Mouse (Mus musculus): Measurements from ENCODE around the gene Spty2d1. TPM values are rescaled to one million over a fixed set of nuclear protein-coding genes. Genes with fewer than 3 reads are reported as not detected.

Spty2d1 gene
- 73.8 TPM for polyA plus RNA-seq (2014; fragmentation: Illumina TruSeq; extraction: RNeasy Lipid Tissue Mini Kit (QIAGEN cat#74804))

DNA sequence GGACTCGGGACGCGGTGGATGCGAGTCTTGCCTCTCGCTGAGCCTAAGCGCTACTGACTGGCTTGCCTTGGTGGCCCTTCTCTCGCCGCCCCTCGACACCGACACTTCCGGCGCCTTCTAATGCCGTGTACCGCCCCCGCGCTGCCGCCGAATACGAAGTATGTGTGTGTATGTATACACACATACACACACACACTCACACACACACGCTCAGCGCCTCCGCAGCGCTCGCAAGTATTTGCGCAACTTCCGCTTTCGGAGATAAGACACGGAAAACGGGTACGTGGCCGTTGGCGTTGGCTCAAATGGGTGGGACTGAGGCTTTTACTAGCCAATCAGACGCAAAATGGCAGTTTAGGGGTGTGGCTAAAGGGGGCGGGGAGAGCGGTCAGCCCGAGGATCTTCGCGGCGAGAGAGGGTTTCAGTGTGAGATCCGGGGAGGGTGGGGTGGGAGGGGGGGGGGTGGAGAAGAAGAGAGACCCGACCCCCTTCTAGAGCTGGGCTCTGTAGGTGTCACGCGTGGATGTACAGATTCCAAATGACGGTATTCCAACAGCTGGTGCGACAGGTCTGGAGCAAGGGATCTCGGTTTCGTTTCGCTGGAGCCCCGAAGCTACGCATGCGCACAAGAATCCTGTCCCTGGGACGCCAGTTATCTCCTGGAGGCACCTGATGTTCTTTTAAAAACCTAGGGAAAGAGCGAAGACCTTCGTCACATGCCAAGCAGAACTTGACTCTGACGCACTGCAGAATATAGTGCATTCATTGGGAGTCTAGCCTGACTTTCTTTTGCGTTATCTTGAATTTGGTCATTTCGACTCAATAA is at the start of gene Spty2d1:
Gene Spty2d1, minus strand, starts transcription at position 244 of the 826 bp plus-strand sequence.

GRCm38 (mm10) chr7:47050366-47050765 is 42.2 kb upstream of the Spty2d1 start, which contains the start of gene Tmem86a:
Gene Tmem86a, plus strand, starts transcription at chr7:47050601.

GRCm38 (mm10) chr7:46983280-46983679 is 24.9 kb downstream of the Spty2d1 start, which contains the start of gene Gm9999:
Gene Gm9999, plus strand, starts transcription at chr7:46983580.

DNA sequence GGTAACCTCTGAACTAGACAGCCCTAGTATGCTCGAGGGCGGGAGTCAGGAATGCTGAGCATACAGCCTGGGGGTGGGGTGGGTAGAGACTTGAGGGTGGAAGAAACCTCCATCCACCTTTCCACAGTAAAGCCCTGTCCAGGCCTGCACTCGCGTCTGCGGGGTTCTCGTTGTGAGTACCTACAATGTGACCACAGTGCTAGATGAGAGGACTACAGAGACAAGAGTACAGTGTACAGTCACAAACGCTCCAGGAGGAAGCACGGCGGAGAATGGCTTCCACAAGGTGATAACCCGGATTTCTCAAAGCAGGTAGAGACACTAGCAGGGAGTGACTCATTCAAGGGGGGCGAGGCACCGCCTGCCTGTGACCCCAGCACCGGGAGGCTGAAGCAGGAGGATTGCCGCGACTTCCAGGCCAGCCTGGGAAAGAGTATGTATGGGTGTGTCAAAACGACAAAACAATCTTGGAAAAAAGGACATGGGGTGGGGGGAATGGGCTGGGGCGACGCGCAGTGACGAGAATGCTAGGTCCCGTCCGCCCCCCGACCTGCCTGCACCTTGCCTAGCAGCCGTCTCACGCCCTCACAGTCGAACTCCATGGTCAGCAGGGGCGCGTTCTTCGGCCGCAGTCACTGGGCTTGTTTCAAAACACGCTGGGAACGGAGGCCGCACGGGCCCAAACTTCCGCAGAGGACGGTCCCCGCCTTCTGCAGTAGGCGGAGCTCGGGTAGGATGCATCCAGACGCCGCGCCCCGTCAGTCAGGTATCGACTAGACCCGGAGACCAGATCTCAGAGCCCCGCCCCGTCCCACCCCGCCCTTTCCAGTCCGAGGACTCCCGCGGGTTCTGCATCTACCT is 50.1 kb downstream of the Spty2d1 start, which contains the start of gene Uevld:
Gene Uevld, minus strand, starts transcription at position 697 of the 861 bp plus-strand sequence.

Other genes starting within 250 kb of the Spty2d1 start
- 24.9 TPM for gene Hps5, start 212.3 kb downstream of the Spty2d1 start, polyA plus RNA-seq (2014; fragmentation: Illumina TruSeq; extraction: RNeasy Lipid Tissue Mini Kit (QIAGEN cat#74804))
- gene Gtf2h1, start 212.3 kb downstream of the Spty2d1 start, polyA plus RNA-seq (2014; fragmentation: Illumina TruSeq; extraction: RNeasy Lipid Tissue Mini Kit (QIAGEN cat#74804)), result 86.2 TPM
- gene Ldha, start 166.9 kb downstream of the Spty2d1 start, polyA plus RNA-seq (2014; fragmentation: Illumina TruSeq; extraction: RNeasy Lipid Tissue Mini Kit (QIAGEN cat#74804)), result 106 TPM
- 0.74 TPM for gene Ldhc, start 147.2 kb downstream of the Spty2d1 start, polyA plus RNA-seq (2014; fragmentation: Illumina TruSeq; extraction: RNeasy Lipid Tissue Mini Kit (QIAGEN cat#74804))
- gene Tsg101, start 88.4 kb downstream of the Spty2d1 start, polyA plus RNA-seq (2014; fragmentation: Illumina TruSeq; extraction: RNeasy Lipid Tissue Mini Kit (QIAGEN cat#74804)), result 346 TPM
- 41.9 TPM for gene Uevld, start 49.9 kb downstream of the Spty2d1 start, polyA plus RNA-seq (2014; fragmentation: Illumina TruSeq; extraction: RNeasy Lipid Tissue Mini Kit (QIAGEN cat#74804))
- not detected for gene Gm9999, start 24.8 kb downstream of the Spty2d1 start, polyA plus RNA-seq (2014; fragmentation: Illumina TruSeq; extraction: RNeasy Lipid Tissue Mini Kit (QIAGEN cat#74804))
- 16.7 TPM for gene Tmem86a, start 42.2 kb upstream of the Spty2d1 start, polyA plus RNA-seq (2014; fragmentation: Illumina TruSeq; extraction: RNeasy Lipid Tissue Mini Kit (QIAGEN cat#74804))
- 0.54 TPM for gene Ptpn5, start 125.3 kb upstream of the Spty2d1 start, polyA plus RNA-seq (2014; fragmentation: Illumina TruSeq; extraction: RNeasy Lipid Tissue Mini Kit (QIAGEN cat#74804))
- gene Mrgpra6, start 196.5 kb upstream of the Spty2d1 start, polyA plus RNA-seq (2014; fragmentation: Illumina TruSeq; extraction: RNeasy Lipid Tissue Mini Kit (QIAGEN cat#74804)), result not detected
- gene Mrgpra9, start 244.4 kb upstream of the Spty2d1 start, polyA plus RNA-seq (2014; fragmentation: Illumina TruSeq; extraction: RNeasy Lipid Tissue Mini Kit (QIAGEN cat#74804)), result not detected

Measured in ovary, adult 10 weeks (tissue).